Mouse (Mus musculus) intestine, postnatal 0 days (tissue): ENCODE measurements around the gene Git2. TPM values are rescaled to one million over a fixed set of nuclear protein-coding genes. Genes with fewer than 3 reads are reported as not detected.

Source experiments
- ATAC-seq: fragments of 200-750 bp; cut with Nextera tagmentation; 2 replicates; pipeline ENCODE4 v1.8.0; 2017; ENCODE audit warnings: mild to moderate bottlenecking, moderate TSS enrichment, moderate library complexity
- H3K27ac ChIP-seq: fragments of 300-500 bp; sonication (generic); 2 replicates; pipeline ENCODE4 v1.5.1; 2014; ENCODE audit warnings: mild to moderate bottlenecking, low read depth, low read length, moderate library complexity
- H3K27me3 ChIP-seq: fragments of 300-500 bp; sonication (generic); replicated peaks from 2 replicates; pipeline ENCODE4 v1.6.1; 2014; ENCODE audit warnings: low read length, mixed read lengths; ENCODE audit not compliant: control insufficient read depth, insufficient read depth
- H3K36me3 ChIP-seq: fragments of 300-500 bp; sonication (generic); 2 replicates; pipeline ENCODE4 v1.6.1; 2014; ENCODE audit warnings: mild to moderate bottlenecking, moderate library complexity; ENCODE audit not compliant: control insufficient read depth, insufficient read depth
- H3K4me1 ChIP-seq: fragments of 300-500 bp; sonication (generic); replicated peaks from 2 replicates; pipeline ENCODE4 v1.6.1; 2014; ENCODE audit warnings: antibody characterized with exemption, low read length, mixed read lengths; ENCODE audit not compliant: control insufficient read depth, insufficient read depth
- H3K4me2 ChIP-seq: fragments of 300-500 bp; sonication (generic); replicated peaks from 2 replicates; pipeline ENCODE4 v1.6.1; 2014; ENCODE audit warnings: low read depth, mild to moderate bottlenecking, moderate library complexity
- H3K4me3 ChIP-seq: fragments of 300-500 bp; sonication (generic); 2 replicates; pipeline ENCODE4 v1.5.1; 2014; ENCODE audit warnings: low read depth, low read length
- H3K9ac ChIP-seq: fragments of 300-500 bp; sonication (generic); 2 replicates; pipeline ENCODE4 v1.6.1; 2014; ENCODE audit warnings: mild to moderate bottlenecking, low read depth, low read length
- H3K9me3 ChIP-seq: fragments of 300-500 bp; sonication (generic); 2 replicates; pipeline ENCODE4 v1.6.1; 2016; ENCODE audit warnings: mixed run types; ENCODE audit not compliant: control insufficient read depth
- CTCF ChIP-seq: sonication (generic); IDR thresholded peaks from 2 replicates; pipeline ENCODE4 v1.5.1; 2016; ENCODE audit warnings: low read depth, mild to moderate bottlenecking, control low read depth, antibody characterized with exemption, moderate library complexity
- WGBS: fragments of 180-500 bp; shearing (Covaris S2); extraction: QIAGEN DNeasy Blood & Tissue Kit; methylation state at CpG from one replicate; pipeline ENCODE4 v1.1.7; 2014; 5-methylcytosine and 5-hydroxymethylcytosine counted together
- polyA plus RNA-seq: library from polyadenylated mRNA; unstranded; fragments of >200 nt; fragmentation: Nextera tagmentation; extraction: Ambion mirVana; gene quantifications from 2 replicates; pipeline ENCODE4 v1.2.1, GENCODE M21; 2015

Gene Git2
- polyA plus RNA-seq, 1 experiment from 2014 or later, result 13.8 TPM

DNA sequence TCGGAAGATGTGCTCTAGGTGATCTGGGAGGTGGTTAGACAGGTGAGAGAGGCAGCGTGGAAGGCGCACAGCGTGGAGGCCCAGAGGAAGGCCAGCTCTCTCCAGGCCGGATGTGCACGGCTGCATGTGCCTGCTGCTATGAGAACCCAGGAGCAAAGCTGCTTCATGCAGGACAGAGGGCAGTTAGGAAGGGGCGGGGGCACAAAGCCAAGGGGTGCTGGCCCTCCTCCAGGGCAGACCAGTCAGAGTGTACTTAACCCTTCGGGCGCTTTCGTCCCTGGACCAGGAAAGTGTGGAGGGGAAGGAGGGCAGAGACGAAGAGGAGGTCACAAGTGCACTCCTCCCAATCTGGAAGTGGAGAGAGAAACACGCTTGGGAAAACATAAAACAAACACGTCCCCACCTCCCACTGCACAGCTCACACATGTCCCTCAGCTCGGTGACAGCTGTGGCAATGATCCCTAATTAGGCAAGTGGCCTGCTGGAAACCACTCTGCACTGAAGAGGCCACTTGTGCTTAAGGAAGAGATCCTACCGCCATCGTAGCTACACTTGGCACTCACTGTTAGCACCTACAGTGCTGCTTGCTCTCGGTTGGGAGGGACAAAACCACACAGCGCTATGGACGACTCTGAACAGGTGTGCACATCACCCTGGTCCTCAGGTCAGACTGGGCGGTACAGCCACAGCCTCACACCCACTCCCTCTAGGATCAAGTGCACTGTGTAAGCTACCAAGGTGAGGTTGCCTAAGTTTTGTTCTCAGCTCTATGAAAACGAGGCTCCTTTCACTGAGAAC, 38.0 kb downstream of the Git2 start:
- peaks cover 85% of the 10 kb centered on the region for H3K36me3 ChIP-seq
- H3K9me3 ChIP-seq, result no peaks in the 10 kb centered on the region
- WGBS, result 88% methylated on average over 21 of the region's 21 CpGs
- no peak for ATAC-seq
- H3K4me3 ChIP-seq, result no peak overlapping the region
- no peak overlapping the region for H3K9ac ChIP-seq
- no peaks in the 10 kb centered on the region for H3K27me3 ChIP-seq
- no peak overlapping the region for H3K27ac ChIP-seq
- no peaks in the 10 kb centered on the region for H3K4me1 ChIP-seq
- H3K4me2 ChIP-seq, result no peak overlapping the region
- no peak for TF ChIP-seq CTCF

DNA sequence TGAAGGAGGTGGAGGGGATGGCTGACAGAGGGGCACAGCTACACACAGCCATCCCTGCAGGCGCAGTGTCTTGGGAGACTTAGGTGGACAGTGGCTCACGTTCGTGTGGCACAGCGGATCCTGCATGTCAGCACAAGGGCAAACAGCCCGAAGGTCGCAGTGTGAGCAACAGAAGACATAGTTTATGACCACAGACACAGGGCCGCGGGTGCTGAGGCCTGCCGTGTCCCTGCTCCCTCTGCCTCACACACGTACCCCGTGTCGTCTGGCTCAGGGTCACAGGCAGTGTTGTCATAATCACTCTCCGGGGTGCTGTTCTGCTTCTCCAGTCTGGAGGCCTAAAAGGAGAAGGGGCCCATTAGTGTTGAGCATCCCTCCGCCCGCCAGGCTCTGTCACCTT, 41.7 kb downstream of the Git2 start:
- Histone ChIP-seq H3K4me2 (no peak overlapping the region), H3K36me3 (peaks cover 94% of the 10 kb centered on the region), H3K9ac (no peak overlapping the region), H3K27ac (no peak overlapping the region), H3K4me3 (no peak overlapping the region), H3K9me3 (no peaks in the 10 kb centered on the region), H3K27me3 (no peaks in the 10 kb centered on the region), H3K4me1 (no peaks in the 10 kb centered on the region)
- ATAC-seq, result no peak
- no peak for TF ChIP-seq CTCF
- 91% methylated on average over 15 of the region's 15 CpGs for WGBS

DNA sequence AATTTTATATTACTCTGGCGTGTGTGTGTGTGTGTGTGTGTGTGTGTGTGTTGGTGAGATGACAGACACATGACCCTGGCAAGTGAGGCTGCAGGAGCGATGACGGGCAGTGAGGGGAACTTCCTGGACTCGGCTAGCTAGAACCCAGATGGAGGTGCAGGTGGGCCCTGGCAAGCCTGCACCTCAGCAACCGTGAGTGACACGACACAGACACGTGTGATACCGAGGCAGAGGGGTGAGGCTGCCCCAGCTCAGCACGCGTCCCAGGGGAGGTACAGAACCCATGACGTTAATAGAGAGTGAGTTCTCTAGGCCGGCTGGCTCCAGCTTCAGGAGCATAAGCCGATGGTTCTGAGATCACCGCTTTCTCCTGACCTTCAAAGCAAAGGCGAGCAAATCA, 43.3 kb downstream of the Git2 start:
- Histone ChIP-seq H3K27me3 (no peaks in the 10 kb centered on the region), H3K4me1 (no peaks in the 10 kb centered on the region), H3K9me3 (no peaks in the 10 kb centered on the region), H3K9ac (no peak overlapping the region), H3K4me3 (no peak overlapping the region), H3K36me3 (peaks cover 92% of the 10 kb centered on the region), H3K27ac (no peak overlapping the region), H3K4me2 (no peak overlapping the region)
- TF ChIP-seq CTCF, result no peak
- ATAC-seq, result no peak
- WGBS, result 92% methylated on average over 15 of the region's 15 CpGs

DNA sequence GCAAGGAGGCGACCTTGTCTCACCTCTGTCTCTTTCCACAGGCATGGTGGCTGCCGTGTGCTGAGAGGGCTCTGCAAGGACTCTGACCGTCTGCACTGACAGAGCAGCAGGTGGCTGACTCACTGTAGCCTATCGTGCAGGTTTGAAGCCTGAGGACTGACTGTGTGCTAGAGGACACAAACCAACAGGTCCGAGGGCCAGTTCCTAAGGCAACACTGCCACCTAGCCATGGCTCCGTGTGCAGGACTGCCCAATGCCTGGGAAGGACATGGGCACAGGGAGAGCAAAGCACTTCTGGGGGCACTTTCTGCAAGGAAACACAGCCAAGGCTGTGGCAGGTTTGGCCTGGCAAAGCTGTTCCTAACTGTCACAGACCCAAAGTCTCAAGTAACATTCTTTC, 43.8 kb downstream of the Git2 start:
- no peak overlapping the region for H3K4me2 ChIP-seq
- H3K36me3 ChIP-seq, result peaks cover 88% of the 10 kb centered on the region
- no peaks in the 10 kb centered on the region for H3K4me1 ChIP-seq
- no peak overlapping the region for H3K27ac ChIP-seq
- H3K9me3 ChIP-seq, result no peaks in the 10 kb centered on the region
- WGBS, result 73% methylated on average over 6 of the region's 6 CpGs
- H3K27me3 ChIP-seq, result no peaks in the 10 kb centered on the region
- no peak overlapping the region for H3K4me3 ChIP-seq
- ATAC-seq, result no peak
- peak; percentile 49 for TF ChIP-seq CTCF
- H3K9ac ChIP-seq, result no peak overlapping the region

DNA sequence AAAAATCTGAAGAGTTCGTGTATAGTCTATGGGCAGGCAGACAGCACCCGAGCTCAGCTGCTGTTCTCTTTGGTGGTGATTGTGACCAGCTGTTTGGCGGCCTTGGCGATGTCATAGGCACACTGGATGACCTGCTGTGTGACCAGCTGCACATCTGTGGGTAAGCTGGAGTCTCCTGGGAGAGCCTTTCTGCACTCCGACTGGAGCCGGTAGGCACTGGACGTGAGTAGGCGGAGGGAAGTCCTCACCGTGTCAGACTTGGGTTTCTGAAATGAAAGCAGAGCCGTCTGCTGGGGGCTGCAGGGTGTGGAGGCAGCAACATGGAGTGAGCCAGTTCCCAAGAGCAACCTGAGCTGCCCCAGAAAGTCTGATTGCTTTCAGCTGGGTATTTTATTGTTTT, 45.2 kb downstream of the Git2 start:
- no peak for TF ChIP-seq CTCF
- H3K36me3 ChIP-seq, result peaks cover 80% of the 10 kb centered on the region
- no peaks in the 10 kb centered on the region for H3K9me3 ChIP-seq
- ATAC-seq, result no peak
- H3K27ac ChIP-seq, result no peak overlapping the region
- no peak overlapping the region for H3K9ac ChIP-seq
- H3K4me1 ChIP-seq, result no peaks in the 10 kb centered on the region
- no peak overlapping the region for H3K4me2 ChIP-seq
- H3K4me3 ChIP-seq, result no peak overlapping the region
- H3K27me3 ChIP-seq, result no peaks in the 10 kb centered on the region
- 76% methylated on average over 10 of the region's 10 CpGs for WGBS

DNA sequence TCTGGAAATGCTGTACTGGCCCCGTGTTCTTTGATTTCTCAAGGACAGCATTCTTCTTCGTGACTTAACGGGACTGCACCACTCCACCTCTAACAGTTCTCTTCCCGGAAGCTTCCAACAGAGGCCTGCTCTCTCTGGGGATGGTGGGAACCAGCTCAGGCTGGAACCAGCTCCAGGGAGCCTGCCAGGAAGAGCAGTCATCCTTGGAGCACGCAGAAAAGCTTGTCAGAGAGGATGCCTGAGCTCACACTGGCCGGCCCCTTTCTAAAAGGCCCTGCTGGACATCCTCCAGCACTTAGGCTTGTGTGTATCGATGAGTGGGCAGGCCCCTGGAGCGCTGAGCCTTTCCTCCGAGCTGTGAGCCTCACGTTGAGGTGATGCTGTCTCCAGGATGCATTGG, 47.2 kb downstream of the Git2 start:
- 88% methylated on average over 10 of the region's 10 CpGs for WGBS
- no peaks in the 10 kb centered on the region for H3K9me3 ChIP-seq
- no peak overlapping the region for H3K9ac ChIP-seq
- H3K4me2 ChIP-seq, result no peak overlapping the region
- H3K36me3 ChIP-seq, result peaks cover 62% of the 10 kb centered on the region
- no peak for ATAC-seq
- no peaks in the 10 kb centered on the region for H3K27me3 ChIP-seq
- no peak overlapping the region for H3K4me3 ChIP-seq
- no peak overlapping the region for H3K27ac ChIP-seq
- no peak for TF ChIP-seq CTCF
- H3K4me1 ChIP-seq, result no peaks in the 10 kb centered on the region
